Mouse (Mus musculus): ENCODE data around the gene Kdm3a.

The Kdm3a gene

DNA sequence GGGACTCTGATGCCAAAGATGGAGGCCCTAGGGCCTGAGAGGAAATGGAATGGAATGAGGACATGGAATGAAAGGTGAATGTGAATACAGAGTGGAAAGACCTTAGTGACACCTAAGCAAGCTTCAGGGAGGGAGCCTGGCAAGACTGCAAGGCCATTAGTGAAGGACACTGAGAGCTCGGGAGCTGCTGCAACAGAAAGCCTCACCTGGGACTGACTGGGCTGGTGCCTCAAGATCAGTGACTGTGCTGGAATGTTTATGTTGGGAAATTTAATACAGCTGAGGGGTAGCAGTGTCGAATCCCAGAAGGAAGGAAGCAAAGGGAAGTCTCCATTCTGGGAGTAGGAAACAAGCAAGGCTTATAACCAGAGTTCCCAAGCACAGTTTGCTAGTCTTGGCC lies 63.8 kb downstream of the Kdm3a start:
- DNase-seq: no peak

GRCm38 (mm10) chr6:71568616-71569015 lies 64.2 kb downstream of the Kdm3a start:
- DNase-seq: no peak

DNA sequence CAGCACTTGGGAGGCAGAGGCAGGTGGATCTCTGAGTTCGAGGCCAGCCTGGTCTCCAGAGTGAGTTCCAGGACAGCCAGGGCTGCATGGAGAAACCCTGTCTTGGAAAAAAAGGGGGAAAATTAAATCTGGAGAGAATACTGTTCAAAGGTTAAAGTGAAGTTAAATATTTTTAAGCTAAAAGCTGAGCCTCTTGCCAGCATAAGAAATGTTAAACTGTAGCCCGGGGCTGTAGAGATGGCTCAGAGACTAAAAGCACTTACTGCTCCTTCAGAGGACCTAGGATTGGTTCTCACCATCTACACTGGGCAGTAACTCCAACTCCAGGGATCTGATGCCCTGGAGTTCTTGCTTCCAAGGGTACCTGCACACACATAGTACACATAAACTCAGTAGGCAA lies 76.0 kb downstream of the Kdm3a start:
- DNase-seq: no peak

DNA sequence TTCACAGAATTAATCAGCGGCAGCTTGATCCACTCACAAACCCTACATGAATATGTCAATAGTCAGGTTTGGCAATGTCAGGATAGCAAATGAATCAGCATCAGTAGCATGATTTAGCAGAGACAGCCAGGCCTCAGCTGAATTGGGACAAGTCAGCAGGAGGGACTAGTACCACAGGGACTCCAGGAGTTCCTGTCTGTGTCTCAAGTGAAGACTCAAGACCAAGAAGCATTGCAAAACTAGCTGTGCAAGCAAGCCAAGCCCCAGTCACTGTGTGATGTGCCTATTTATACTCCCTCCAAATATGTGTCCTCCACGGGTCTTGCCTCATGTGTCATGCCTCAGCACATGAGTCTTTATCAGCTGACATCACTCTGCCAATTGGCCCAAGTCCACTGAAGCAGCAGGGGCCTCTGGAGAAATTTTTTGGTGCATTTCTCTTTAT lies 77.3 kb downstream of the Kdm3a start:
- no peak for DNase-seq

DNA sequence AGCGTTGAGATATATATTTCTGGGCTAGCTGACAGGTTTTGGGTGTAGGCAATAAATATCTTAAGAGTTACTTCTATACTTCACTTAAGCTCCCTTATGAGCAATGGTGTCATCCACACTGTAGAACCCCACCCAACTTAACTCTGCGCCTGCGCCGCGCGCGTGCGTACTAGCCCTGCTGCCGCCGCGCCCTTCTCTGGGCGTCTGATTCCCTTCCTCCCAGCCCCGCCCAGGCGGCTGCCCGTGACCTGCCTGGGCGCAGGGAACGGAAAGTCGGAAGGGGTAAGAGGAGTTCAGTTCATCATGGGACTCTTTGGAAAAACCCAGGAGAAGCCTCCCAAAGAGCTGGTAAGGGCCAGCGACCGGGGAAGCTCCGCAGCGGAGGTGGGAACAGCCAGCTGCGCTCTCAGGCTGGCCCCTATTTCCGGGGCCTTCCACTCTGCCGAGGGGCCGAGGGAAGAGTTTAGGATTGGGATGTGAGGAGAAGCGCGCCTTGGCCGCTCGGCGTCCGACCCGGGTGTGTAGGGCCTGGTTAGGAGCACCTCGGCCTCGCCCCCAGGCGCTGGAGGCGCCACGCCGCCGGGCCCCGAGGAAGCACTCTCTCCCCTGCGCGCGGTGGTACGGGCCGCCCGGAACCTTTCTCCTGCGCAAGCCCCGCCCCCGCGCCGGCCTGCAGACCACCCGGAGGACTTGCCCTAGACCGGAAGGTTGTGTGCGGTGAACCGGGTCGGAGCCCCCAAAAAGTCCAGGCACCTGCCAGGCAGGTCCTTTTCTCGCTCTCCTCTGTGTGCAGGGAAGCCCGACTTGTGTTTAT lies 88.9 kb downstream of the Kdm3a start, which contains the start of gene Chmp3:
TSS of gene Chmp3 (plus strand) at position 112 of the 814 bp plus-strand sequence.
- peak; percentile 94 for DNase-seq

All from cerebellum, adult 11 months (tissue).